Mouse (Mus musculus) c-Kit-negative CD71-positive TER-119-positive erythroid progenitor cells, embryonic 14.5 days (primary cell): ENCODE measurements around the gene Mknk2.

Experiments
- DNase-seq: peaks from one replicate; pipeline ENCODE4 v3.0.0-alpha.2; 2013; ENCODE audit warnings: low read depth, low spot score

Gene Mknk2

GRCm38 (mm10) chr10:80670531-80670930 is 7.4 kb downstream of the Mknk2 start:
- DNase-seq: no peak

DNA sequence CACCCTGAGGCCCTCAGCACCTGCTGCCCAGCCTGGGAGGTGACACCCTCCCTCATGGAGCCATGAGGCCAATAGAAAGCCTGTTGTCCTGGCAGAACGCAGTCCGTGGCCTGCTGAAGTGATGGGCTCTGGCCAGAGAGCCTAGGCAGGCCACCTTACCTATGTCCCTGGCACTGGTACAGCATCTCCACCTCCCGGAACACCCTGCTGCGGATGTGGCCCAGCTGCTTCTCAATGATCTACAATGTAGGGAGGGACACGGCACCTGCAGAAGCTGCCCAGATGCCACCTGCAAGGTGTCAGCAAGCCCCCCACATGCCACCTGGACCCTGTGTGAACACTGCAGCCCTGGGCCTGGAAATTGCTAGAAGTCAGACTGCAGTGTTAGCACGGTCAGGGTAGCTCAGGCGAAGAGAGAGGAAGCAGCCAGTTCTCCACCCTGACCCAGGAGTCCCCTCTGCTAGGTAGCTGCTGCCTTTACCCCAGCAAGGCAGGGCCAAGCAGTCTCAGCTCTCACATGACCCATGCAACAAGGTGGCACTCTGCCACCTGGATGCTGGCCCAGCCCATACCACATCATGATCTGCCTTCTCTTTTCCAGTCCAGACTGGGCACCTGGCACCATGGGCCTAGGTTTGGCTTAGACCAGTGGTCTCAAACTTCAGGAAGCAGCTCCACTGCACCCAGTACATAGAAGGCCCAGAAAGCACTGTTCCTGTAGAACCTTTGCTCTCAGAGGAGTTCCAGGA is 8.0 kb downstream of the Mknk2 start:
- no peak for DNase-seq

- no peak for DNase-seq
These were observed 8.9 kb downstream of the Mknk2 start for GRCm38 (mm10) chr10:80669018-80669417.

- no peak for DNase-seq
These were observed 9.3 kb downstream of the Mknk2 start for GRCm38 (mm10) chr10:80668614-80669013.

DNA sequence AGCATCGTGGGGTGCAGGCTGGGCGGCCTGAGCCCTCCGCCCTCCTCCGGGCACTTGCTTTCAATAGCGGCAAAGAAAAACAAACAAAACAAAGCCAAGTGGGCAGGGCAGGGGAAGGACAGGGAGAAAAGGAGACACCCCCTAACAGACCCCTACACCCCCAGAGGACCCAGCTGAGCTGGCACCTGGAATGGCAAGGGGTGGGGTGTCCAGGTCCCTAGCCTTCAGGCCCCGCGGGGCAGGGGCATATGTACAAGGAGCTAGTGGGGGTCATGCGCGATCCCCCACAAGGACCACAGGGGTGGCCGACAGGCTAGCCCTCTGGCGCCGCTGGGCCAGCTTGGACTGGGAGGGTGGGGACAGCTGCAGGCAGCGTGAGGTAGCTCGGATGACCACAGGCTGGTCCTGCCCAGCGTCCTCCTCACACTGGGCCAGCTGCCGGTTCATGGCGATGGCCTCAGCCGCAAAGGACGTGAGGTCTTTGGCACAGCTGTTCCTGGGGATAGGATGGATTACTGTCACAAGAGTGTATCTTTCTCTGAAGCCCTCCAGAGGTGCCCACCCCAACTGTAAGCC is 11.0 kb downstream of the Mknk2 start:
- no peak for DNase-seq

DNA sequence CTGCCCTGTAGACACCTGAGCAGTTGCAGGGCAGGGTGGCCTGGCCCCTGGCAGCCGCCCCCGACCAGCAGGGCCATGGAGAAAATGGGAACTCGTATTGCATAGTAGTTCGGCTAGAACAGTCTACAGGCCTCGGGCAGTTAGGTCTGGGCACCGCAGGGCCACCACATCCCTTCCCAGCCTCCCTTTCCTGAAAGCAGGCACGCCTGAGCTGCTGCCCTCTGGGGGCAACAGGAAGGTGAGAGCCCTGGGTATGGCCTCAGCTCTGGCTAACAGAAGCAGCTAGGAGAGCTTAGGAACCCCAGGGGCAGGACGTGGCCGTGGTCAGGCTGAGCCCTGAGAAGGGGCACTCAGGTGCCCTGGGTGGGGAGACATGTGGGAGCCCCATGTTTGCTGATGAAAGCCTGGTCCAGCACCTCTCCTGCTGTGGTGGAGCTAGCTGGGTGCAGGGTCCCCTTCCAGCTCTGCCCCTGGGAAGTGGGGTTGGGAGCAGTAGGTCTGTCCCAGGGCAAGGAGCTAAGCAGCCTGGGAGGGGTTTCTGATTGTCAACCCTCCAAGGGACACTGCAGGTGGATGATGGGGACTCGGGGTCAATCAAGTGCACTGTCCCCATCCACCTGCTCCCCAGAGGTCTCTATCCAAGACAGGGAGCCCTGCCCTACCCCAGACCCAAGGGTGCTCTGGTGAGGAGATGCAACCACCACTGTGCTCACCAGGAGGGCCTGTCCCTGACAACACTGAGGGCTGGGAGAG is 11.8 kb downstream of the Mknk2 start:
- DNase-seq: no peak

DNA sequence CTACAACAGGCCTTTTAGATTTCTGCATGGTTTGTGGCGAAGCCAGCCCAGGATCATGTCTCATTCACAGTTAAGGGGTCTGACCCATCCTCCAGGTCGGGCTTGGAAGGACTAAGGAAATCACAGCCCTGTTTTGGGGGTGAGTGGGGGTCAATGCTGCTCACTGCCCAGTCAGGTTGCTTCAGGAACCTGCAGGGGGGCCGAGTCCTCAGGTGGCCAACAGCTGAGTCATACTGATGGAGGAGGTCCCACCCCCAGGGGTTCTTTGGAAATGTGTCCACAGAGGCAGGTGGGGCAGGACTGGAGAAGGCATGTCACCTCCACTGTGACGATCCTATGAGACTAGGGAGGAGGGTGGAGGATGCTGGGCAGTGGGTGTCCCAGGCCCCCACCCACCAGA is 12.5 kb downstream of the Mknk2 start:
- DNase-seq: no peak

DNA sequence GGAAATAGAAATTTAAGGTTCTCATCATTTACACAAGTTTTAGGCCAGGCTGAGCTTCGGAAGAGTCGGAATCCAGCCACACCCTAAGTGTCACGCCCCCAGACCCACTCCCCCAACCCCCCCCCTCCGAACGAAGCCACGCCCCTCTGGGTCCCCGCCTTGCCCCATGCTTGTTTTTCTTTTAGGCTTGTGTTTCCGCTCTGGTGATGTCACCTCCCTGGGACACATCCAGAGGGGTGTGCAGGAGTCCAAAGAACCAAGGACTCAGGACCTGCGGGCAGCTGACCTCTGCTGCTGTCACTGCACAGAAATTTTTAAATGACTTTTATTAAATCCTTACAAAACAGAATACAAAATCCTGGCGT is 12.9 kb downstream of the Mknk2 start:
- no peak for DNase-seq

DNA sequence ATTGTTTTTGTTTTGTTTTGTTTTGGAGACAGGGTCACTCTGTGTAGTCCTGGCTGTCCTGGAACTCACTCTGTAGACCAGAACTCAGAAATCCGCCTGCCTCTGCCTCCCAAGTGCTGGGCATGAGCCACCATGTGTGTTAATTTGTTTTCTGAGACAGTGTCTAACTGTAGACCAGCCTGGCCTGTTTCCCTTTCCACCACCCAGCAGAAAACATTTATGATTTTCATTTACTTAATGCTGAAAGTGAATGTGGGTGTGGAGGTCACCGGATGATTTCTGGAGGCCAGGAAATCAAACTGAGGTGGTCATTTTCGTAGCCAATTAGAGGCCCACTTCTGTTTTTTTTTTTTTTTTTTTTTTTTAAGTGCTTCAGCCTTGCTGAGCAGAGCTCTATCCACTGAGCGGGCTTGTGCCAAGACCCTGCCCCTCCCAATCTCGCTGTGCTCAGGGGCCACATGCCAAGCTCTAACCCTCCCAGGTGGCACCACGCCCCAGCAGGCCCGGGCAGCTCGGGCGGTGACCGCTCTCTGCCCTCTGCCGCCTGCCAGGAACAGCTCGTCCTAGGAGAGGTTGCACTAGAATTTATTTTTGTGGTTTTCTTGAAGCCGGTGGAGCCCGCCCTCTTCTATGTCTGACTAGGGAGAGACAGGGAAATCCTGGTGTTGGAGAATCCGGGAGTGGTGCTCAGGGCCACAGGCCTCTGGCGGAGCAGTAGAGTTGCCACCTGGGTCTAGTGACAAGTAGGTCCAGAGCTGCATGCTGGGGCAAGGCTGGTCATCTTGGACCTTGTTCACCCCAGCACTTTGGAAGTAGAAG is 13.5 kb downstream of the Mknk2 start:
- no peak for DNase-seq

DNA sequence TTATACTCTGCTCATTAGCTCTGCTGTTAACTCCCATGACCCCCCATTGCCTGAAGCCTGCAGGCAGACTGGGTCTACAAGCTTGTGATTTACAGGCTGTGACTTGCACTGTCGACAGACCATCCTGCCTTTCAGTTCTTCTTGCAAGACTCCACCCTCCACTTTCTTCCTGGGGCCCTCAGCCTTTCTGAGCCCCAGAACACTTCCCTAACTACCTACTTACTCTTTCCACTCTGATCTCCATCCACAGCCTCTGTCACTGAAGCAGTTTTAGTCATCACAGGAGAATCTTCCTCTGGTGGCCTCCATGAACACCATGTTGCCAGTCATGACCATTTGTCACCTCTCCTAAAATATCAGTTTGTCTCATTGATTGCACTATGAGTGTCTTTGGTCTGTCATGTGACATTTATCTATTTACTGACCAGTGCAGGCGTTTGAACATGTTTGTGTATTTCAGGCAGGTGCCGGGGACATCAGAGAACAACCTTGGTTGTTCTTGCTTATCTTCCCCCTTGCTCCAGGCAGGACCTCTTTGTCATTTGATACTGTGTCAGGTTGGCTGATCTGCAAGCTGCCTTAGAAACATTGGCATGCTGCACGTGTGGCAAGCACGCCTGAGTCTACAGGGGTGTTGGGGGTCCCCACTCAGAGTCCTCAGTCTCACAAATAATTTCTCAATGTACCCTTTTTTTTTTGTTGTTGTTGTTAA is 14.3 kb downstream of the Mknk2 start:
- no peak for DNase-seq

GRCm38 (mm10) chr10:80661149-80661548 is 16.8 kb downstream of the Mknk2 start:
- peak; percentile 62 for DNase-seq

- DNase-seq: peak; percentile 71
These were observed 18.7 kb downstream of the Mknk2 start for GRCm38 (mm10) chr10:80659213-80659612.

DNA sequence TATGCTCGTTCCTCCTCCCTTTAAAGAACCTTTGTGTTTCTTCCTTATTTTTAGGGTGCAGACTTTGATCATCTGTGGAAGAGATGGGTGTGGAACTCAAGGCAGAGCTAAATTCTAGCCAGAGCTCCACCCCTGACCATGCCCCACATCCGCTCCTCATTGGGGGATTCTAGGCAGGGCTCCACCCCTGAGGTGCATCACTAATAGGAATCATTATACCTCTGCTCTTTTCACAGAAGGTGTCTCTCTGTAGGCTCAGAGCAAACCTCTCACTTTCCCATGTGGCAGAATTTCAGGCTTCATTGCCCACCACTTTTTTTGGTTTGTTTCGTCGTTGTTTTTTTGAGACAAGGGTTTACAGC is 19.1 kb downstream of the Mknk2 start:
- no peak for DNase-seq

DNA sequence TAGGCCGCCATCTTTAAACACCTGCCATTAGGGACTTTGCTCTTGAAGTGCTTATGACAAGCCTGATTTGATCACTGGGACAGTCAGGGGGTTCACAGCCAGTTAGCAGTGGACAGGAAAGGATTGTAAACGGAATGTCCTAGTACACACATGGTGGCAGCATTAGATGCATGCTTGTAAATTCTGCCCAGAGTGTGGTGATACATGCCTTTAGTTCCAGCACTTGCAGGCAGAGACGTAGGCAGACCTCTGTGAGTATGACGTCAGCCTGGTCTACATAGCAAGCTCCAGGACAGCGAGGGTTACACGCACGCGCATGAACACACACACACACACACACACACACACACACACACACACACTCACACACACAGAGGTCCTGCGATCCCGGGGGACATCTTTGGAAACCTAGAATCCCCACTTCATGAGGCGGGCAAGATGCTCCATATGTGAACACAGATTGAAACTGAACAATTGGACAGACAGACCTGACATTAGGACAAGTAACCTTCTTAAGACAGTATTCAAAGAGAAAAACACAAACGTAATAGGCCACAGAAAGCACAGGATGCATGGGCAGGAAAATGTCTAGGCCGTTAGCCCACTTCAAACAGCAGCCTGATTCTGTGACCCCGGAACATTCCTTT is 19.6 kb downstream of the Mknk2 start:
- no peak for DNase-seq

GRCm38 (mm10) chr10:80656863-80657623 is 20.9 kb downstream of the Mknk2 start, which contains the start of gene Btbd2:
TSS of gene Btbd2 (minus strand) at chr10:80657071.
- DNase-seq: peak; percentile 65

- DNase-seq: peak; percentile 94
These were observed 21.6 kb downstream of the Mknk2 start for GRCm38 (mm10) chr10:80656130-80656862.

- DNase-seq: no peak
These were observed 22.3 kb downstream of the Mknk2 start for GRCm38 (mm10) chr10:80655406-80656129.

DNA sequence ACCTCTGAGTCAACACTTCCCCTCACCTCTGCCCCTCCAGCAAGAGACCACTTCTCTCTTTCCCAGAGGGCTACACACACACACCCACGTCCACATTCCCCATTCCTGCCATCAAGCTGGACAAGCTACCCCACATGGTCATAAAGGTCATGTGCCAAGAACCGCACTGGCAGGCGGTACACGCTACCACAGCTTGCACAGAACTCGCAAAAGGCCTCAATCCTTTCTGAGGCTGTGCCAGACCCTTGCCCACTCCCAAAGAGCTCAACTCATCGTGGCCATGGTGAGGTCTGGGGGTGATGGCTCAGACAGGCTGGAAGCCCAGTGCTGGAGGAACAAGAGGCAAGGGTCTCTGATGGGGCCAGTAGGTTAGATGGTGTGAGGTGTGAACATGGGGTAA is 23.0 kb downstream of the Mknk2 start:
- no peak for DNase-seq
